Mouse (Mus musculus): ENCODE data around the gene Tbx1. TPM values are rescaled to one million over a fixed set of nuclear protein-coding genes. Genes with fewer than 3 reads are reported as not detected.

Tbx1 gene
- polyA plus RNA-seq, 1 experiment from 2014 or later = 0.98 TPM

GRCm38 (mm10) chr16:18583169-18583568, 7.3 kb downstream of the Tbx1 start:
- peaks cover 93% of the 10 kb centered on the region for H3K27me3 ChIP-seq (replicated peaks)
- H3K9me3 ChIP-seq = no peaks in the 10 kb centered on the region
- no peak overlapping the region for H3K4me2 ChIP-seq
- WGBS = 7% methylated on average over 10 of the region's 10 CpGs
- no peaks in the 10 kb centered on the region for H3K36me3 ChIP-seq (replicated peaks)
- no peak for ATAC-seq (replicated peaks)
- H3K27ac ChIP-seq = no peak overlapping the region
- no peak overlapping the region for H3K9ac ChIP-seq
- H3K4me3 ChIP-seq = no peak overlapping the region
- peaks cover 32% of the 10 kb centered on the region for H3K4me1 ChIP-seq

GRCm38 (mm10) chr16:18582426-18583148, 7.9 kb downstream of the Tbx1 start:
- peak; percentile 21; the same call in 1 of the 2 replicates for ATAC-seq (replicated peaks)
- H3K9me3 ChIP-seq = no peaks in the 10 kb centered on the region
- H3K4me2 ChIP-seq = peak overlapping the region; percentile 57
- H3K27ac ChIP-seq = no peak overlapping the region
- H3K27me3 ChIP-seq (replicated peaks) = peaks cover 91% of the 10 kb centered on the region
- 1% methylated on average over 48 of the region's 67 CpGs for WGBS
- peak overlapping the region; percentile 38 for H3K4me3 ChIP-seq
- peaks cover 26% of the 10 kb centered on the region for H3K4me1 ChIP-seq
- no peaks in the 10 kb centered on the region for H3K36me3 ChIP-seq (replicated peaks)
- no peak overlapping the region for H3K9ac ChIP-seq

DNA sequence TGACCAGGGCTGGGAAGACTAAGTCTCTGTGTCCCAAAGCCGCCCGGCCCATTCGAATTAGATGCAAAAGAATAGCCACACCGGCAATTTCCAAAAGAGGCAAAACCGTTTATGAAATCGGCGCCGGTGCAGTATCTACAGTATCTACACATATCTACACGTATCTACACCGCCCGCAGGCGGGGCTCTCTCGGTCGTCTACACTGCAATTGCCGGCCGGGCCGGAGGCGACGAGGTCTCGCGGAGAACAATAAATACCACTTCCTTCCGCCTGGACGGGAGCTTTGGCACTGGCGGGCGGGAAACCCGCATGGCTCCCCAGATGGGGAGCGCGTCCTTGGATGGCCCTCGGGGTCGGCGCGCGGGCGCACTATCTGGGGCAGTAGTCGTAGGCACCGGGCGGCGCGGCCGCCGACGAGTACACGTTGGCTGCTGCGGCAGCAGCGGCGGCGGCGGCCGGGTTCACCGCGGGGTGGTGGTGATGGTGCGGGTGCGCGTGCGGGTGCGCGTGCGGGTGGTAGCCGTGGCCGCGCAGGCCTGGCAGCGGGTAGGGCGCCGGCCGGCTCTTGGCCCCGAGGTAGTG, 8.8 kb downstream of the Tbx1 start:
- peak; percentile 50 for ATAC-seq (replicated peaks)
- WGBS = under 1% methylated on average over 66 of the region's 66 CpGs
- H3K9me3 ChIP-seq = no peaks in the 10 kb centered on the region
- H3K36me3 ChIP-seq (replicated peaks) = no peaks in the 10 kb centered on the region
- H3K4me1 ChIP-seq = peaks cover 22% of the 10 kb centered on the region
- peak overlapping the region; percentile 57 for H3K4me2 ChIP-seq
- peak overlapping the region; percentile 38 for H3K4me3 ChIP-seq
- peaks cover 83% of the 10 kb centered on the region for H3K27me3 ChIP-seq (replicated peaks)
- H3K9ac ChIP-seq = no peak overlapping the region; the same call in 1 of the 2 replicates
- H3K27ac ChIP-seq = no peak overlapping the region

- Histone ChIP-seq H3K36me3 (replicated peaks) (no peaks in the 10 kb centered on the region), H3K27me3 (replicated peaks) (peaks cover 77% of the 10 kb centered on the region), H3K4me2 (peak overlapping the region; percentile 57), H3K27ac (no peak overlapping the region), H3K9me3 (no peaks in the 10 kb centered on the region), H3K4me1 (peaks cover 17% of the 10 kb centered on the region), H3K4me3 (peak overlapping the region; percentile 38), H3K9ac (no peak overlapping the region)
- no peak for ATAC-seq (replicated peaks)
- WGBS = 4% methylated on average over 21 of the region's 21 CpGs
These were observed 9.3 kb downstream of the Tbx1 start for GRCm38 (mm10) chr16:18581050-18581622.

DNA sequence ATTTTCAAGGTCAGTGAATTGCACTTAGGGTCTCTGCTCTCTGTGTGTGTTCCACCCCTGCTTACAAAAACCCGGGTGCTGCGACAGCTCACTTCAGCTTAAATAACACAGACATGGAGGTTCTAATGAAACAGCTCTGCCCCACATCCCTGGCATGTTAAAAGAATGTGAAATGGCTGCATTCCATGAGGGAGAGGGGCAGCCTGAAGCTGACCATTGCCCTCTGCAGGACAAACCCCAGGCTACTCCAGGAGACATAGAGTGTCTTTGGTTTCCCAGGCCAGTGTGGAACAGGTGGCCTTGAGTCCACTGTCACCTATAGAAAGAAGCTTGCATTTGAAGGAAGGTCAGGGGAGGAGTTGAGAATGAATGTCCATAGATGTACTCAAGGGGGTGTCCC, 10.1 kb downstream of the Tbx1 start:
- no peak for ATAC-seq (replicated peaks)
- H3K36me3 ChIP-seq (replicated peaks) = no peaks in the 10 kb centered on the region

DNA sequence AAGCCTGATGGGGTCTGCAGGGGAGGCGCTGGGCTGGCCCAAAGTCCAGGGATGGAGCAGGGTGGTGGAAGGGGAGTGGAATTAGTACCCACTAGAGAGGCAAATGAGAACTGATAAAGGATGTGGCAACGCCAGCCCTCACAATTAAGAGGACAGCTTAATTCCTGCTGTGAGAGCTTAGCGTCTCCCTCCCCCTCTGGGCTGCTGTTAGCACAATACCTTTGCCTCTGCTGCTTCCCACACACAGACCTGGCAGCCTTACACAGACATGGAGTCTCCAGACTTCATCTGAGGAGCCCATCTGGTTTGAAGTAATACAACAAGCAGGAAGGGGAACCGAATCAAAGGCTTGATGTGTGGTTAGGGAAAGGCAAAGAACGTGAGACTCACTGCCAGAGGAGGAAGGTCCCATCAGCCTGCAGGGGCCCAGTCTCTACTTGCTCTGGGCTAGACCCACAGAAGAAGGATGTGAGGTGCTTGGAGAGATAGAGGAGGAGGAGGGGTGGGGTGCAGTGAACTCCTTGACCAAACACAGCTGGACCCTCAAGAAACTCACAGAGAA, 12.8 kb downstream of the Tbx1 start:
- H3K27ac ChIP-seq = no peak overlapping the region
- H3K9ac ChIP-seq = no peak overlapping the region
- H3K9me3 ChIP-seq = no peaks in the 10 kb centered on the region
- 12% methylated on average over 5 of the region's 5 CpGs for WGBS
- no peak overlapping the region for H3K4me2 ChIP-seq
- ATAC-seq (replicated peaks) = no peak
- H3K4me1 ChIP-seq = peaks cover 14% of the 10 kb centered on the region
- H3K4me3 ChIP-seq = no peak overlapping the region
- no peaks in the 10 kb centered on the region for H3K36me3 ChIP-seq (replicated peaks)
- H3K27me3 ChIP-seq (replicated peaks) = peaks cover 44% of the 10 kb centered on the region

More for the DNA sequence above, 10.1 kb downstream of the Tbx1 start:
- 24% methylated on average over 2 of the region's 2 CpGs for WGBS
- no peak overlapping the region for H3K4me3 ChIP-seq
- no peak overlapping the region for H3K4me2 ChIP-seq
- peaks cover 14% of the 10 kb centered on the region for H3K4me1 ChIP-seq
- no peak overlapping the region for H3K9ac ChIP-seq
- H3K9me3 ChIP-seq = no peaks in the 10 kb centered on the region
- peaks cover 71% of the 10 kb centered on the region for H3K27me3 ChIP-seq (replicated peaks)
- H3K27ac ChIP-seq = no peak overlapping the region

DNA sequence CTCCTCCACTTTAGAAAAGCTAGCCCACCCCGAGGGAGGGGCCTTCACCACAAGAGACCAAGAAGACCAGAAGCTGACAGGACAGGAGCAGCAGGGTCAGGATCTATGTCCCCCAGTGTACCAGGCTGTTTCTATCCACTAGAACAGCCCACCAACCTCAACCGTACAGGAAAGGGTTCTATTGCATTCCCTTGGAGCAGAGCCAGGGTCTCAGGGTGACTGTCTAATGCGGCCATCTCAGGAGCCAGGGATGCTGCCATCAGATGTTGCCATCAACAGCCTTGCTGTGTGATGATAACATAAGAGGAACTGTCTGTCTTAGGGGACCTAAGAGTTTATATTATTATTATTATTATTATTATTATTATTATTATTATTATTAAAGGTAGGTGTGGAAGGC, 13.4 kb downstream of the Tbx1 start:
- peaks cover 38% of the 10 kb centered on the region for H3K27me3 ChIP-seq (replicated peaks)

GRCm38 (mm10) chr16:18574196-18574595, 16.3 kb downstream of the Tbx1 start:
- Histone ChIP-seq H3K4me3 (no peak overlapping the region), H3K9me3 (no peaks in the 10 kb centered on the region), H3K27ac (no peak overlapping the region), H3K4me1 (no peaks in the 10 kb centered on the region), H3K4me2 (no peak overlapping the region), H3K27me3 (replicated peaks) (peaks cover 9% of the 10 kb centered on the region), H3K36me3 (replicated peaks) (no peaks in the 10 kb centered on the region), H3K9ac (no peak overlapping the region)
- ATAC-seq (replicated peaks) = no peak
- 71% methylated on average over 8 of the region's 8 CpGs for WGBS

More for the DNA sequence above, 13.4 kb downstream of the Tbx1 start:
- no peak overlapping the region for H3K4me2 ChIP-seq
- ATAC-seq (replicated peaks) = no peak
- H3K9me3 ChIP-seq = no peaks in the 10 kb centered on the region
- no peak overlapping the region for H3K27ac ChIP-seq
- WGBS = 34% methylated on average over 3 of the region's 3 CpGs
- no peak overlapping the region for H3K4me3 ChIP-seq
- H3K4me1 ChIP-seq = peaks cover 8% of the 10 kb centered on the region
- no peaks in the 10 kb centered on the region for H3K36me3 ChIP-seq (replicated peaks)
- H3K9ac ChIP-seq = no peak overlapping the region

- ATAC-seq (replicated peaks) = no peak
- no peaks in the 10 kb centered on the region for H3K27me3 ChIP-seq (replicated peaks)
- H3K9ac ChIP-seq = no peak overlapping the region
- H3K27ac ChIP-seq = no peak overlapping the region
- H3K4me3 ChIP-seq = no peak overlapping the region
- H3K36me3 ChIP-seq (replicated peaks) = no peaks in the 10 kb centered on the region
- no peak overlapping the region for H3K4me2 ChIP-seq
- 80% methylated on average over 7 of the region's 7 CpGs for WGBS
- H3K9me3 ChIP-seq = no peaks in the 10 kb centered on the region
- no peaks in the 10 kb centered on the region for H3K4me1 ChIP-seq
These were observed 21.9 kb downstream of the Tbx1 start for GRCm38 (mm10) chr16:18568599-18568998.

GRCm38 (mm10) chr16:18564472-18564871, 26.0 kb downstream of the Tbx1 start:
- Histone ChIP-seq H3K9me3 (no peaks in the 10 kb centered on the region), H3K27ac (no peak overlapping the region), H3K36me3 (replicated peaks) (no peaks in the 10 kb centered on the region), H3K4me3 (no peak overlapping the region), H3K27me3 (replicated peaks) (no peaks in the 10 kb centered on the region), H3K4me1 (no peaks in the 10 kb centered on the region), H3K9ac (no peak overlapping the region), H3K4me2 (no peak overlapping the region)
- no peak for ATAC-seq (replicated peaks)
- WGBS = 86% methylated on average over 2 of the region's 2 CpGs

DNA sequence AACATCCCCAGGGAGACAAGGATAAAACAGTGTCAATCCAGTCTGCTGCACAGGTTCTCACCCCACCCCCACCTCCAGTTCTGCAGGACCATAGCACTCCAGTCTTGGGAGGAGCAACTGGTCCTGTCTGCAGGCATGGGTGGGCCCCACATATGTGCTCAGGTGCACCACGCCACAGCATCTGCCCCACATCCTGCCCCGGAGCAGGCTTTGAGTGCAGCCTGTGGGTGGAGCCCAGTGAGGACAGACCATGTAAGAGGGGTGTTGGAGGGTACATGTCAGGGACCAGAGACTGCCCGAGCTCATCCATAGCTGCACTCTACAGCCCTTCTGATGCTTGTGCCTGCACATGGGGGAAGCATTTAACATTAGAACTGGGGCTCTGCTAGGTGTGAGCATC, 34.0 kb downstream of the Tbx1 start:
- 90% methylated on average over 3 of the region's 3 CpGs for WGBS
- H3K27ac ChIP-seq = no peak overlapping the region
- ATAC-seq (replicated peaks) = no peak
- H3K4me1 ChIP-seq = no peaks in the 10 kb centered on the region
- no peak overlapping the region for H3K4me2 ChIP-seq
- H3K27me3 ChIP-seq (replicated peaks) = no peaks in the 10 kb centered on the region
- H3K9ac ChIP-seq = no peak overlapping the region
- H3K4me3 ChIP-seq = no peak overlapping the region
- no peaks in the 10 kb centered on the region for H3K9me3 ChIP-seq
- no peaks in the 10 kb centered on the region for H3K36me3 ChIP-seq (replicated peaks)

DNA sequence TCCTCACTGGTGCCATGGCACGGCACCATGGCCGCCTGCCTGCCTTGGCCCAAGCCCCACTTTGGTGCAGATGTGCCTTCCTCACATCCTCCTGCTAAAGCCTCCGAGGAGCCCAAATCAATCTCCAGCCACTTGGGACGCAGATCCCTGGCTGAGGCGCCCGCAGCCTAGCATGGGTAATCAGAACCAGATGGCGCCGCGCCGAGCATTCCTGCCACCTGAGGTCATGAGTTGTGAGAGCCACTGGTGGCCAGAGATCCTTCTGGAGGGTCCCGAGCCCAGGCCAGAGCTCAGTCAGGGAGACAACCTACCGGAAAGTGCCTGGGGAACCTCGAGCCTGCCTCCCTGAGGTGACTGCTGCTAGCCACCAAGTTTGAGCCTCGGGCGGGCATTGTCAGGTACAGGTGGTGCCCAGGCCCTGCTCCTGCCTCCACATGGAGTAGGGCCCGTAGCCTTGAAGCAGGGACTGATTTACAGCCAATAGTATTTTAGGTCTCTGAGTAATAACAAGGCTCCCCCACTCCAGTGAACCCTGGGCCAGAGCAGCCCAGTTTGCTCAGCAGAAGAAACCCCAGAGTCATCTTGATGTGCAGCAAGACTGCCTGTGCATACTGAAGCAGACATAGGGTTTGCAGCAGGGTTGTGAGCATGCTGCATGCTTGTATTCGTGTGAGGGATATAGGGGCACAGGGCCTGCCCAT, 35.1 kb downstream of the Tbx1 start:
- no peaks in the 10 kb centered on the region for H3K4me1 ChIP-seq
- no peak overlapping the region for H3K4me3 ChIP-seq
- H3K9ac ChIP-seq = no peak overlapping the region
- H3K4me2 ChIP-seq = no peak overlapping the region
- no peak overlapping the region for H3K27ac ChIP-seq
- H3K36me3 ChIP-seq (replicated peaks) = no peaks in the 10 kb centered on the region
- no peaks in the 10 kb centered on the region for H3K9me3 ChIP-seq
- no peak for ATAC-seq (replicated peaks)
- 78% methylated on average over 17 of the region's 17 CpGs for WGBS
- H3K27me3 ChIP-seq (replicated peaks) = no peaks in the 10 kb centered on the region

Data from midbrain, embryonic 15.5 days (tissue).